Mouse (Mus musculus): ENCODE results near the gene Gpcpd1. TPM values are rescaled to one million over a fixed set of nuclear protein-coding genes. Genes with fewer than 3 reads are reported as not detected.

The Gpcpd1 gene
- total RNA-seq, 2 experiments from 2014 or later, result 120 to 135 TPM

GRCm38 (mm10) chr2:132509714-132510113, 77.8 kb downstream of the Gpcpd1 start:
- intact Hi-C loops (cut with DNase I), result loop anchor here (10.0 kb wide), 2 partner anchors 275 to 305 kb away; partner anchors contain the start of genes Chgb, Mcm8 and Trmt6
- no peak for DNase-seq (ENCODE audit: low spot score in 2 of 2)

GRCm38 (mm10) chr2:132509261-132509660, 78.3 kb downstream of the Gpcpd1 start:
- intact Hi-C loops (cut with DNase I), result no loop called here

GRCm38 (mm10) chr2:132507521-132507920, 80.0 kb downstream of the Gpcpd1 start:
- intact Hi-C loops (cut with DNase I), result no loop called here
- DNase-seq (ENCODE audit: low spot score in 2 of 2), result no peak

More at GRCm38 (mm10) chr2:132509261-132509660, 78.3 kb downstream of the Gpcpd1 start:
- DNase-seq (ENCODE audit: low spot score in 2 of 2), result peak in 1 of 2 experiments; percentile 62

GRCm38 (mm10) chr2:132507091-132507490, 80.4 kb downstream of the Gpcpd1 start:
- no peak for DNase-seq (ENCODE audit: low spot score in 2 of 2)
- intact Hi-C loops (cut with DNase I), result no loop called here

GRCm38 (mm10) chr2:132505828-132506227, 81.7 kb downstream of the Gpcpd1 start:
- intact Hi-C loops (cut with DNase I), result no loop called here
- DNase-seq (ENCODE audit: low spot score in 2 of 2), result no peak

- intact Hi-C loops (cut with DNase I), result no loop called here
- no peak for DNase-seq (ENCODE audit: low spot score in 2 of 2)
Observed at GRCm38 (mm10) chr2:132498344-132498743, 89.2 kb downstream of the Gpcpd1 start.

GRCm38 (mm10) chr2:132497412-132498135, 90.0 kb downstream of the Gpcpd1 start:
- intact Hi-C loops (cut with DNase I), result no loop called here

GRCm38 (mm10) chr2:132493184-132493583, 94.3 kb downstream of the Gpcpd1 start:
- no peak for DNase-seq (ENCODE audit: low spot score in 2 of 2)
- intact Hi-C loops (cut with DNase I), result no loop called here

More at GRCm38 (mm10) chr2:132497412-132498135, 90.0 kb downstream of the Gpcpd1 start:
- DNase-seq (ENCODE audit: low spot score in 2 of 2), result peak; percentile 39 to 62

- DNase-seq (ENCODE audit: low spot score in 2 of 2), result peak; percentile 64 to 81
- intact Hi-C loops (cut with DNase I), result loop anchor here (2.0 to 5.0 kb wide), 2 partner anchors 98 to 169 kb away; partner anchors contain the start of gene Prokr2
Observed at GRCm38 (mm10) chr2:132485454-132485853, 102.1 kb downstream of the Gpcpd1 start.

- DNase-seq (ENCODE audit: low spot score in 2 of 2), result no peak
- intact Hi-C loops (cut with DNase I), result no loop called here
Observed at GRCm38 (mm10) chr2:132481547-132481946, 106.0 kb downstream of the Gpcpd1 start.

Other genes starting within 250 kb of the Gpcpd1 start
- 1 to 10 TPM; 3.4 to 4.2 TPM for gene Prokr2, start 202.3 kb downstream of the Gpcpd1 start, total RNA-seq (2021)
- 1 to 10 TPM; 7.3 to 9.8 TPM for gene Shld1, start 99.2 kb upstream of the Gpcpd1 start, total RNA-seq (2021)
- 100 to 1,000 TPM; 230 to 242 TPM for gene Chgb, start 193.5 kb upstream of the Gpcpd1 start, total RNA-seq (2021)
- gene Trmt6, start 228.3 kb upstream of the Gpcpd1 start, total RNA-seq (2021), result 10 to 100 TPM; 22.4 to 28.4 TPM
- gene Mcm8, start 228.4 kb upstream of the Gpcpd1 start, total RNA-seq (2021), result 1 to 10 TPM; 3.6 to 4.9 TPM

Data from left cerebral cortex, postnatal 14 days (tissue).